Mouse (Mus musculus) megakaryocyte, embryonic 14.5 days (primary cell): ENCODE results near the gene Nit1. TPM values are rescaled to one million over a fixed set of nuclear protein-coding genes. Genes with fewer than 3 reads are reported as not detected.

ENCODE experiments used
- H3K27me3 ChIP-seq: replicated peaks from 2 replicates; pipeline ENCODE3; 2012; ENCODE audit warnings: inconsistent platforms
- H3K36me3 ChIP-seq: replicated peaks from 2 replicates; pipeline ENCODE3; 2012; ENCODE audit warnings: low read length, inconsistent platforms, mixed read lengths
- H3K4me1 ChIP-seq: 2 replicates; pipeline ENCODE4 v1.6.1; 2012; ENCODE audit warnings: inconsistent platforms
- H3K4me3 ChIP-seq: replicated peaks from 2 replicates; pipeline ENCODE3; 2012; ENCODE audit warnings: moderate library complexity, mild to moderate bottlenecking, inconsistent platforms
- H3K9me3 ChIP-seq: 2 replicates; pipeline ENCODE4 v1.6.1; 2012; ENCODE audit warnings: inconsistent platforms
- FLI1 ChIP-seq: IDR thresholded peaks from 2 replicates; pipeline ENCODE4 v1.6.1; 2012; ENCODE audit warnings: low read length, inconsistent platforms, mixed read lengths
- GATA1 ChIP-seq: IDR thresholded peaks from 3 replicates; pipeline ENCODE4 v1.6.1; 2012; ENCODE audit warnings: mixed read lengths, low read length, inconsistent platforms, borderline replicate concordance
- polyA plus RNA-seq: library from polyadenylated mRNA; stranded (reverse); fragments of >175 nt; gene quantifications from 2 replicates; pipeline ENCODE4 v1.2.3, GENCODE M21; 2012; ENCODE audit warnings: low replicate concordance; ENCODE audit not compliant: insufficient read depth

Gene Nit1
- polyA plus RNA-seq, 1 experiment: 6.1 TPM

DNA sequence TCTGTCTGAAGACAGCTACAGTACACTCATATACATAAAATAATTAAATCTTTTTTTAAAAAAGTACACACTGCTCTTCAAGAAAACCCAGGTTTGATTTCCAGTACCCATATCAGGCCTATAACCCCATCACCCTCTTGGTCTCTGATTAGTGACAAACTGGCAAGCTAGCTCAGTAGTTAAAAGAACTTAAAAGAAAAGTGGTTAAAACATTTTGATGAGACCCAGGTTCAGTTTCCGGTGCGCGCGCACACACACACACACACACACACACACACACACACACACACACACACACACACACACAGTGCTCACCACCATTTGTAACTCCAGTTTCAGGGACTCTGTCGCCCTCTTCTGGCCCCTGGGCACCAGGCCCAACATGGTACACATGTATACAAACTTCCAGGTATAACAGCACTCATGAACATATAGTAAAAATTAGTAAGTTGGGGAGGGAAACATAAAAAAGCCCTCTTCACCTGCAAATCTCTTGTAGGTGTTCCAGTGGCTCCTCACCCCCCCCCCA lies 10.4 kb upstream of the Nit1 start:
- Histone ChIP-seq H3K4me1 (peaks cover 32% of the 10 kb centered on the region), H3K27me3 (no peaks in the 10 kb centered on the region), H3K4me3 (no peak overlapping the region), H3K9me3 (no peaks in the 10 kb centered on the region), H3K36me3 (peaks cover 53% of the 10 kb centered on the region)
- TF ChIP-seq FLI1 (no peak), GATA1 (no peak)

DNA sequence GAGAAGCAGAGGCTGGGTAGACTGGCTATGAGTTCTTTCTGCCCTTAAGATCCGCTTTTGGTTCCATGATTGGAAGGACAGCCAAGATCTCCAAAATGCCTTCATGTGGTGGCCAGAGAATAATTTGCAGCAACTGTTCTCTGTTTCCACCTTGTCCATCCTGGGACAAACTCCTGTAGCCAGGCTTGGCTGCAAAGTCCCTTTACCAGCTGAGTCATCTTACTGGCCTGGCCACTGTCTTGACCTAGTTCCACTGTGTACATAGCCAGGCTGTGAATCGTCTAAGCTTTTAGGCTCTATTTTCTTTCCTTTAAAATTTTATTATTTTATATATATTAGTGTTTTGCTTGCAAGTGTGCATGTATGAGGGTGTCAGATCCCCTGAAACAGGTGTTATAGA lies 3.8 kb upstream of the Nit1 start:
- Histone ChIP-seq H3K4me1 (peaks cover 63% of the 10 kb centered on the region), H3K9me3 (no peaks in the 10 kb centered on the region), H3K27me3 (no peaks in the 10 kb centered on the region), H3K4me3 (no peak overlapping the region), H3K36me3 (peaks cover 12% of the 10 kb centered on the region)
- TF ChIP-seq GATA1 (no peak), FLI1 (no peak)

DNA sequence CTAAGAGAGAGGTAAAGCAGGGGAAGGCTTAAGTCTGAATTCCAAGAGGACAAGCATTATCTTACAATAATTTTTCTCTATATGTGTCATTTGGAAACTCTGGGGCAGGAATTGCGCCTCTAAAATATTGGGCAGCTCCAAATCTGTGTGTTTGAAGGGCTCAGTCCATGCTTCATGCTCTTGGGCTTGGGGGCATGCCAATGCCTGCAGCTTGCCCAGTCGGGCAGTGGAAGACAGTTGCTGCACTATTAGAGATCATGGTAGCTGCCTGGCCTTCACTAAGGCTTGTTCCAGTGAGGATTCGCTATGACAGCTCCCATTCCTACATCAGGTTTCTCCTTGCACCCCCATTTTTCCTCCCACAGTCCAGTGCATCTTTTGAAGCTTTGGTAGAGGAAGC lies 3.2 kb upstream of the Nit1 start:
- Histone ChIP-seq H3K27me3 (no peaks in the 10 kb centered on the region), H3K9me3 (no peaks in the 10 kb centered on the region), H3K4me3 (no peak overlapping the region), H3K36me3 (peaks cover 16% of the 10 kb centered on the region), H3K4me1 (peaks cover 68% of the 10 kb centered on the region)
- no peak for TF ChIP-seq FLI1
- TF ChIP-seq GATA1: no peak

DNA sequence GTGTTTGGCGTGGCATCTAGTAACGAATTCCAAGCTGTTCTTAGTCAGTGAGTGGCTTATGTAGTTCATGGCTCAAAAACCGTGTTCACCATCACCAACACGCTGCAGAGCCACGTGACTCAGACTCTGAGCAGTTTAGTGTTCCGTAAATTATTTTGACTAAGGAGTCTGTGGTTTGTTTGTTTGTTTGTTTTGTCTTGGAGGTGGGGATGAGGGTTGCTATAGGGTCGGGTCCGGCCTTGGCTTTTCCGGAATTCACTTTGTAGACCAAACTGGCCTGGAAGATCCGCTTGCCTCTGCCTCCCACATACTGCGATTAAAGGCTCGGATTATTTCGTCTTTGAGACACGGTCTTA lies 627 bp upstream of the Nit1 start:
- no peaks in the 10 kb centered on the region for H3K9me3 ChIP-seq
- H3K4me1 ChIP-seq: peaks cover 58% of the 10 kb centered on the region
- TF ChIP-seq GATA1 (no peak), FLI1 (no peak)
- H3K27me3 ChIP-seq: no peaks in the 10 kb centered on the region
- H3K36me3 ChIP-seq: peaks cover 38% of the 10 kb centered on the region
- H3K4me3 ChIP-seq: peak overlapping the region; percentile 97

DNA sequence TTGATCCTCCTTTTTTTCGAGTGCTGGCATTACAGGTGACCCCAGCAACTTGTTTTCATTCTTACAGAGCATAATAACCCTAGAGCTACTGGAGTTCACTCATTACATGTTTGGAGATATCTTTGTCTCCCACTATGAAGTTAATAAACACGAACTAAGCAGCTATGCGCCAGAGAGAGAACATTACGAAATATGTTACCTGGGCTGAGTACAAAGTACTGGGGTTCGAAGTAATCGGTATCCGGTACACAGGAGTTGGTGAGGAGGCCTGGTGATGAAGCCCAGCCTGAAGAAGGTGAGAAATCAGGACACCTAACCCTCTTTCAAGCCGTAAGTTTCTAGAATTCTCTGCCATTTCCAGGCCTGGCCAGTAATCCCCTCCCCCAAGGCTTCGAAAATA lies 731 bp downstream of the Nit1 start:
- peaks cover 50% of the 10 kb centered on the region for H3K4me1 ChIP-seq
- H3K4me3 ChIP-seq: peak overlapping the region; percentile 97
- H3K9me3 ChIP-seq: no peaks in the 10 kb centered on the region
- no peak for TF ChIP-seq FLI1
- TF ChIP-seq GATA1: no peak
- no peaks in the 10 kb centered on the region for H3K27me3 ChIP-seq
- H3K36me3 ChIP-seq: peaks cover 51% of the 10 kb centered on the region

DNA sequence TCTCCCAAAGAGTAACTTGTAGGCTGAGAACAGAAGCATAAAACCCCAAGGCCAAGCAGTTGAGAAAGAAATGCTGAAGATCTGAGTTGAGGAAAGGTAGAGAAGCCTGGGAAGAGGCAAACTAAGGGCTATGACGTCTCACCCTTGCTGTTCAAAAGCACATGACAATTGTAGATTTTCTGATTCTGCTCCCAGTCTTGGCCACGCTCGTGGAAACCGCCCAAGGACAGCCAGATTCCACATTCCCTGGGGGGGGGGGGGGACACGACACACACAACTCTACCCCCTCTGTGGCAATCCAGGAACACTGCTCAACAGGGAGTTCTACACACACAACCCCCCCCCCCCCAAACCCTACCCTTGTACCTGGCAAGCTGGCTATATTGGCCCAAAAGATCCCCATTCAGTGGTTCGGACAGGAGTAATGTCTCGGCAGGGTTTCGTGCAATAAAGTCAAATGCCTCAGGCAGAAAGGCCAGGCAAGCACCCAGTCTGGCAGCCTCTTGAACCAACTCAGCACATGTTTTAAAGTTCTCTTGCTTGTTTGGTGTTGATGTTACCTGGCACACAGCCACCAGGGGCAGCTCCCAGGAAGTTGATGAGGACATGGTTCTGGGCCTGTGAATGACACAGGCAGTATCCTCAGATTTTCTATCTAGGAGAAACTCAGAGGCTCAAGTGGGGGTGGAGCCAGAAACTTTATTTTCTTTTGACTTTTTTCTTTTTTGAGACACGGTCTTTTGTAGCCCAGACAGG lies 1.3 kb downstream of the Nit1 start:
- Histone ChIP-seq H3K4me3 (no peak overlapping the region), H3K36me3 (peaks cover 57% of the 10 kb centered on the region), H3K9me3 (no peaks in the 10 kb centered on the region), H3K4me1 (peaks cover 47% of the 10 kb centered on the region), H3K27me3 (no peaks in the 10 kb centered on the region)
- TF ChIP-seq FLI1: no peak
- TF ChIP-seq GATA1: no peak

DNA sequence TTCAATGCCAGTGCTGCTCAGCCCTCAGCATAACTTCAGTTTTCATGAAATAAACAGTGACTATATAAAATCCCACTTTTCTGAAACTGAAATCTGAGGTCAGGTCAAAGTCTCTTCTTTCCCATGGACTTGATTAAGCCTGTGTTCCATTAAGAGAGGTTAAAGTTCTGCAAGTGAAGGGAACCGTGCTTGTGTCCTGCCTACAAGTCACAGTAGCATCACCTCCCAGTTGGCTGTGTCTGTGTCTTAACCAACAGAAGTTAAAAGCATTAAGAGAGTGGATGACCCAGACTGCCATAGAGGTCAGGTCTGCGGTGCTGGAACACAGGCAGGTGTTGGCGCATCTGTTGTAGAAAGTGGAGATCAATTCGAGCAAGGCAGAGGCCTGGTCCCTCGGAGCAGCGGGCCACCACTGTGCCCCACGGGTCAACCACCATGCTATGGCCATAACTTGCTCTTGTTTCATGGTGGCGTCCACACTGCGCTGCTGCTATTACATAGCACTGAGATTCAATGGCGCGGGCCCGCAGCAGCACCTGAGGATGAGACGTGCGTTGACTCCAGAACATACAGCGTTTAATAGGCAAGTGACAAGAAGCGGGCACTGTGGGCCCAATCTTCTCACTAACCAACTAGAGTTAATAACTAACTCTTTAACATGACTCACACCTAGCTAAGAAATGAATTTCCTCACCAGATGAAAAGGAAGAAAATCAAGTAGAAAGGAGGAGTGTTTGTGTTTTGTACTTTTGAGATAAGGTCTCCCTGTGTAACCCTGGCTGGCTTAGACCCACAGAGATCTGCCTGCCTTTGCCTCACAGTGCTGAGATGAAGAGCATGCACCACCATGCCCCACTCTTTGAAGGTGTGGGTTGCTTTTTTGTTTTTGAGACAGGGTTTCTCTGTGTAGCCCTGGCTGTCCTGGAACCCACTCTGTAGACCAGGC lies 2.9 kb downstream of the Nit1 start:
- TF ChIP-seq GATA1 (no peak), FLI1 (no peak)
- peaks cover 35% of the 10 kb centered on the region for H3K4me1 ChIP-seq
- peaks cover 69% of the 10 kb centered on the region for H3K36me3 ChIP-seq
- no peaks in the 10 kb centered on the region for H3K27me3 ChIP-seq
- H3K4me3 ChIP-seq: no peak overlapping the region
- no peaks in the 10 kb centered on the region for H3K9me3 ChIP-seq

DNA sequence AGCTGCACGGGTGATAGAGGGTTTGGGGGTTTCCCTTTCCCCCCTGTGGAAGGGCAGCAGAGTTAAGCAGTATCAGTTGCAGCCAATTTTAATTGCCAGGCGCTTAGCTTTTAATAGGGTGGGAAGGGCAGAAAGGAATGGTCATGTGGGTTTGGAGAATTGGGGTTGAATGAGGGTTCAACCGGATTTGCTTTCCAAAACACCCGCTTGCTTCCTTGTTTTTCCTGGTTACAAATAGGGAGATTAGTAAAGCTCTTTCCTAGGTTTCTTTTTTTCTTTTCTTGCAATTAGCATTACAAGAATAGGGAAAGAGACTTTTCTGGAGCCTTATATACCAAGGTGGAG lies 15.3 kb downstream of the Nit1 start:
- no peak for TF ChIP-seq FLI1
- no peak for TF ChIP-seq GATA1

DNA sequence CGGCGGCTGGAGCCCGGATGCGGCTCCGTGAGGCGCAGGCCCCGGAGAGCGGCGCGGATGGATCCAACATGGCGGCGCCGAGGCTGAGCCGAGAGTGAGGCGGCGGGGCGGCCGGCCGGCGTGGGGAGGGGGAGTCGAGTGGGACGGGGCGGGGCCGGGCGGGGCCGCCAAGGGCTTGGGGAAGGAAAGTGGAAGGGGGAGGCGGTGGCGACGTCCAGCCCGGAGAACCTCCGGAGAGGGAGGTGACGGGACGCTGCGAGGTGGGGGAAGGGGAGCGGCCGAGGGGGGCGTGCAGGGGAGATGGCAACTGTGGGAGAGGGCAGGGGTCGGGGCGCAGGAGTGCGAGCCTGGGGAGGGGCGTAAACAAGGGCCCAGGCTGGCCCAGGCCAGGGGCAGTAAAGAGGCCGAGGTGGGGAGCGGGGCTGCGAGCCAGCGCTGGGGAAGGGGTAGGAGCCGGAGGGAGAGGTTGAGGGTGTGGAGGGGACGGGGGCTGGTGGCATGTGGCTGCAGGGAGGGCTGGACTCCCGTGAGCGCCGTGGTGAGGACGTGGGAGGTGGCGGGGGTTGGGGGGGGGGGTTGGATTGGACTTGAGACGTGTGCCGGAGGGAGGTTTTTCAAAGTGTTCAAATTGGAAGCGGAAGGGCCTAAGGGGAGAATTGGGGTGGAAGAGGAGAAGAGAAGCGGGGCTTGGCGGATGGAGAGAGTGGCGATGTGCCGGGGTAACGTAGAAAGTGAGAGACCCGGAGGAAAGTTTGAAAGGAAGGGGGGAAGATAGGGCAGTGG lies 15.8 kb downstream of the Nit1 start:
- H3K9me3 ChIP-seq: no peaks in the 10 kb centered on the region
- peaks cover 65% of the 10 kb centered on the region for H3K4me1 ChIP-seq
- peak overlapping the region; percentile 96 for H3K4me3 ChIP-seq
- H3K36me3 ChIP-seq: peaks cover 51% of the 10 kb centered on the region
- TF ChIP-seq GATA1 (no peak), FLI1 (no peak)
- H3K27me3 ChIP-seq: no peaks in the 10 kb centered on the region

More for the DNA sequence above, 15.3 kb downstream of the Nit1 start:
- Histone ChIP-seq H3K27me3 (no peaks in the 10 kb centered on the region), H3K4me1 (peaks cover 70% of the 10 kb centered on the region), H3K36me3 (peaks cover 50% of the 10 kb centered on the region), H3K4me3 (peak overlapping the region; percentile 96), H3K9me3 (no peaks in the 10 kb centered on the region)
